Mouse (Mus musculus): ENCODE measurements around the gene Zfp618.

- no peak for TF ChIP-seq CTCF (IDR thresholded peaks at IDR 0.05; ENCODE audit: low read depth, low read length)
- no peak for TF ChIP-seq GATA1 (IDR thresholded peaks at IDR 0.05; ENCODE audit: borderline replicate concordance, low read length)
- TF ChIP-seq POLR2AphosphoS5 (IDR thresholded peaks at IDR 0.05; ENCODE audit: insufficient replicate concordance, low read depth, low read length): no peak
- no peak for TF ChIP-seq TAL1 (conservative IDR thresholded peaks at IDR 0.05; ENCODE audit: low read depth, low read length)
These were observed 216.2 kb downstream of the Zfp618 start for GRCm38 (mm10) chr4:63181556-63181955.

Measured in G1E (cell line).